Mouse (Mus musculus) cerebellum, adult 2 months (tissue): ENCODE data around the gene Odf3l2. TPM values are rescaled to one million over a fixed set of nuclear protein-coding genes. Genes with fewer than 3 reads are reported as not detected.

ENCODE experiments used
- DNase-seq, 2 experiments: peaks; one replicate each; pipeline ENCODE4 v3.0.0; 2021
- H3K27ac ChIP-seq: fragments of 200-500 bp; 2 replicates; pipeline ENCODE4 v1.5.1; 2012; ENCODE audit warnings: low read length, control low read depth, inconsistent platforms; ENCODE audit not compliant: insufficient read depth
- H3K27me3 ChIP-seq: fragments of 200-500 bp; 2 replicates; pipeline ENCODE4 v1.6.1; 2012; ENCODE audit warnings: inconsistent platforms, mild to moderate bottlenecking, low read length, moderate library complexity; ENCODE audit not compliant: control insufficient read depth, insufficient read depth
- H3K4me1 ChIP-seq: fragments of 200-500 bp; 2 replicates; pipeline ENCODE4 v1.6.1; 2011; ENCODE audit warnings: low read length; ENCODE audit not compliant: control insufficient read depth, insufficient read depth
- H3K4me3 ChIP-seq: fragments of 200-500 bp; replicated peaks from 2 replicates; pipeline ENCODE3; 2011; ENCODE audit warnings: mild to moderate bottlenecking, low read depth, low read length, control low read depth; ENCODE audit not compliant: insufficient read depth
- CTCF ChIP-seq: fragments of 200-500 bp; IDR thresholded peaks from 2 replicates; pipeline ENCODE4 v1.5.1; 2011; ENCODE audit warnings: low read depth, mild to moderate bottlenecking, control low read depth, low read length, moderate library complexity, borderline replicate concordance; ENCODE audit not compliant: insufficient read depth
- POLR2A ChIP-seq: fragments of 200-500 bp; IDR thresholded peaks from 2 replicates; pipeline ENCODE4 v1.6.1; 2011; ENCODE audit warnings: low read length, control low read depth, borderline replicate concordance; ENCODE audit not compliant: insufficient read depth
- WGBS: fragments of 180-500 bp; shearing (Covaris S2); methylation state at CpG from one replicate; pipeline ENCODE4 v1.1.7; 2018; 5-methylcytosine and 5-hydroxymethylcytosine counted together
- polyA plus RNA-seq: library from polyadenylated mRNA; depleted of rRNA; stranded (reverse); fragments of >200 nt; gene quantifications from 2 replicates; pipeline ENCODE4 v1.2.3, GENCODE M21; 2012

Gene Odf3l2
- polyA plus RNA-seq, 1 experiment = not detected

DNA sequence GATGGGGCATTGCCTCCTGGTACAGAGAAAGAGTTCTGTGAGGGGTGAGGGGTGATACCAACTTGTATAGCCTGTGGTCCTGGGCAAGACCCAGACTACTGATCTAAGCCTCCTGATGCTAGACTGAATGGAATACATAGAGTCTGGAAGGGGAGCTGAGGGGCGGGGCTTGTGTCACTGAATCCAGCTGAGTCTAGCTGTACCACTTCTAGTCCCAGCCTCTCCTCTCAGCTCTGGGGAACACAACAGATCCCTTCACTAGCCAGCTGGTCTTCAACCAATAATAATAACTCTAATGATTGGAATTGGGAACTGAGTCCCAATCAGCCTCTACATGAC, 31.3 kb downstream of the Odf3l2 start:
- peak overlapping the region; percentile 56 for H3K4me3 ChIP-seq
- WGBS = 96% methylated on average over 1 of the region's 1 CpGs
- DNase-seq = no peak
- TF ChIP-seq CTCF (no peak), POLR2A (no peak)
- no peak overlapping the region for H3K27ac ChIP-seq
- peaks cover 20% of the 10 kb centered on the region for H3K4me1 ChIP-seq
- no peaks in the 10 kb centered on the region for H3K27me3 ChIP-seq

DNA sequence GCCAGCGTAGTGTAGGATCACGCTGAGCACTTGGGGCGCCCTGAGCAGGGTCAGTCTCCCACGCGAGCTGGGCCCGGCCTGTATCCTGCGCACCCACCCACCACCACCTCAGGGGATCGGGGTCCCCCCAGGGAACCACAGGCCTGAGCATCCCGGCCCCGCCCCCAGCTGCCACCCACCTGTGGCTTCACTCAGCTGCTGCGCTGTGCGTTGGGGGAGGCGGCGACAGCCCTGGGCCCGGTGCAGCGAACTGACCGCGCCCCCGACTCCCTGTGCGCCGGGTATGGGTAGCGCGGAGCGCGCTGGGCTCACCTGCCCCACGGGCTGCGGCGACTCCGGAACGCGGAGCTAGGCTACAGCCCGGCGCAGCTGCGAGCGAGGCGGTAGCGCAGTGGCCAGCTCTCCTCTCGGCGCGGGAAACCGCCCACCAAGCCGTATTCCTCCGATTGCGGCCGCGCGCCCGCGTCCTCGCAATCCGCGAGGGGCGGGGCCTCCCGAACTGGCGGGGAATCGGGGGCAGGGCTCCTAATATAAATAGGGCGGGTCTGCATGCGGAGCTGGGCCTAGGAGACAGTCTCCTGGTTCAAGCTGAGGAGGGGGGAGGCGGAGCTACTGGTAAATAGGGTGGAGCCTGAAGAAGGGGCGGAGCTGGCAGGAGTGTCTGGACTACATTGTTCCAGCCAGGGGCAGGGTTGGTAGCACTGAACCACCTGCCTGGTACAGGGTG, 31.8 kb downstream of the Odf3l2 start, which contains the start of gene C2cd4c:
Gene C2cd4c, minus strand, starts transcription at position 448 of the 727 bp plus-strand sequence.
- 4% methylated on average over 60 of the region's 60 CpGs for WGBS
- no peaks in the 10 kb centered on the region for H3K27me3 ChIP-seq
- TF ChIP-seq CTCF (no peak), POLR2A (no peak)
- peak within 1 kb of the TSS; percentile 56 for H3K4me3 ChIP-seq
- H3K4me1 ChIP-seq = peaks cover 20% of the 10 kb centered on the region
- peak; percentile 70 to 77 for DNase-seq
- no peak within 1 kb of the TSS for H3K27ac ChIP-seq

DNA sequence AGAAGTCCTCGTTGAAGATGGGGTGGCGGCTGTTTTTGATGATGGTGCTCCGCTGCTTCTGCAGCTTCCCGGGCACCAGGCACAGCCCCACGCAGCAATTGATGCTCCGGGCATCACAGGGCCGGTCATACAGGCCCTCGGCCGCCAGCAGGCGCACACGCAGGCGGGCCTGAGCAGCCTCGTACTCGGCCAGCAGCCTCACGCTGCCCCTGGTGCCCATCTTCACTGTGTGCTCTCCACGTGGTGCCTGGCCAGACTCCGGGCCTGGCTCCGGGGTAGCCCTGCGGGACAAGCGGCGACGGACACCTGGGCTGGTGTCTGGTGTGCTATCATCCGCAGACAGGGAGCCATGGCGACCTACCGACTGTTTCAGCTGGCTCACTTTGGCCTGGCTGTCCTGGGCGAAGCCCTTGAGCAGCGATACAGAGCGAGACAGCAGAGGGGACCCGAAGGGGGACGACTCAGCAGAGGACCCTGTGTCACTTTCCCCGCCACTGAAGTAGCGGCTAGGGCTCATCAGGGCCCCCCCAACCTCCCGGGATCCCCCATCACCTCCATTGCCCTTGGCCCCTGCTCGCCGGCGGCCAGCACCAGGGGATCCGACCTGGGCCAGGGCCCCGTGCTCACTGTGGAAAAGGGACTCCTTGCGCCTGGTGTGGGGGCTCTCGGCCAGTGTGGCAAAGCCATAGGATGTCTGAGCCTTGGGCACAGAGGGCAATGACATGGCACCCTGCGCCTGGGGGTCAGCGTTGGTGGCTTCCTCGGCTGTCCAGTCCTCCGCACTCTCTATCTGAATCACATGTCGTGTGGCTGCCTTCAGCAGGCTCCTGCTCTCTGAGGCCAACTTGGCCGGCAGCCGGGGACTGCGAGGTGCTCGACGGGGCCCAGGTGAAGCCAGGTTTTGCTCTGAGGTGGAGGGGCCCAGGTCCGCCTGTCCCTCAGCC, 33.1 kb downstream of the Odf3l2 start:
- WGBS = 23% methylated on average over 51 of the region's 51 CpGs
- peak; percentile 43 to 48 for DNase-seq
- Histone ChIP-seq H3K4me3 (no peak overlapping the region), H3K4me1 (peaks cover 20% of the 10 kb centered on the region), H3K27me3 (no peaks in the 10 kb centered on the region), H3K27ac (no peak overlapping the region)
- TF ChIP-seq POLR2A = no peak
- peak; percentile 34; the same call in 1 of the 2 replicates for TF ChIP-seq CTCF

DNA sequence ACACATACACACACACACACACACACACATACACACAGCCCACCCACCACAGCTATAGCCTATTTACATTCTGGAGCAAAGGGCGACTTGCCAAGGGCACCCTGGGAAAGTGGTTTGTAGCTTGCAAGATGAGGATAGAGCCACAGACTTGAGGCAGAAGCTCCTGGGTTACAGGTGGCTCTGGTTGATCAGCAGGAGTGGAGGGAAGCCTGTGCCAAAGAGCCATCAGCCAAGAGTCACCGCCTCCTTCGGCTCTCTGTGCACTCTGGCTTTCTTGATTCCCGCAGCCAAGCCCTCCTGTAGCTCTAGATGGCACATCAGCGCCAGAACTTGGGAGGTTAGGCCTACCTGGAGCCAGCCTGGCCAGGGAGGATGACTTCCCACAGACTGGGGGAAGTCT, 34.2 kb downstream of the Odf3l2 start:
- Histone ChIP-seq H3K4me3 (no peak overlapping the region), H3K4me1 (peaks cover 22% of the 10 kb centered on the region), H3K27me3 (no peaks in the 10 kb centered on the region), H3K27ac (no peak overlapping the region)
- 19% methylated on average over 5 of the region's 5 CpGs for WGBS
- no peak for TF ChIP-seq POLR2A
- no peak for TF ChIP-seq CTCF
- DNase-seq = peak in 1 of 2 experiments; percentile 40

DNA sequence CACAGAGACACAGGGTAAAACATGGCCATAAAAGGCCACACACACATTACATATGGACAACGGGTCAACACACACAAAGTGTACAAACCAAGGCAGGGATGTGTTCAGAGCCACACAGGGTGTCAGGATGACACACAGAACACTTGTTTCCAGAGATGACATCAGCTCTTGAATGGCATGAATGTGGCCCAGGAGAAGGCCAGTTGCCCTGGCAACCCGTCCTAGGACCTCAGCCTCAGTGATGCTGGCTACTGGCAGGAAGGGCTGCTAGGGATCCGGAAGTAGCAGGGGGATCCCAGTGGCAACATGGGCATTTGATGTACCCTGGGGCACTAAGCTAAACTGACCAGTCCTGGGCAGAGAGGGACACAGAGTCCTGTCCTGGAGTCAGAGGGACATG, 36.3 kb downstream of the Odf3l2 start:
- TF ChIP-seq CTCF (no peak), POLR2A (no peak)
- no peaks in the 10 kb centered on the region for H3K27me3 ChIP-seq
- no peak overlapping the region for H3K27ac ChIP-seq
- WGBS = 66% methylated on average over 3 of the region's 3 CpGs
- peaks cover 17% of the 10 kb centered on the region for H3K4me1 ChIP-seq
- DNase-seq = no peak
- no peak overlapping the region for H3K4me3 ChIP-seq

DNA sequence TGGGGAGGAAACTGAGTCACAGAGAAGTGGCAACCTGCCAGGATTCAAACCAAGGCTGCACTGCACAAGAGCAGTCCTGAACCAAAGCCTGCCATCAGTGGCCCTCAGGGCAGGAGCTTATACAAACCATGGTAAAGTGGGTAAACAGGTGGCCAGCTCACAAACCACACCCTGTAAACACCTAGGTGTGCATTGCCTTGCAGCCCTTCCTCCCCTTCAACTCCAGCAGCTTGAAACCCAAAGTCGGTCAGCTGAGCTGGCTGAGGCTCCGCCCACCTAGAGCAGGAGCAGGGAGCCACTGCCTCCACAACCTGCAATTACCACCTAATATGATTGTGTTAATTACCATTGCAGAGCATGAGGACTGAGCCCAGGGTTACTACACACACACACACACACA, 37.6 kb downstream of the Odf3l2 start:
- no peak overlapping the region for H3K4me3 ChIP-seq
- TF ChIP-seq POLR2A (no peak), CTCF (no peak)
- H3K27ac ChIP-seq = no peak overlapping the region
- peaks cover 17% of the 10 kb centered on the region for H3K4me1 ChIP-seq
- no peak for DNase-seq
- 64% methylated on average over 2 of the region's 2 CpGs for WGBS
- H3K27me3 ChIP-seq = no peaks in the 10 kb centered on the region

DNA sequence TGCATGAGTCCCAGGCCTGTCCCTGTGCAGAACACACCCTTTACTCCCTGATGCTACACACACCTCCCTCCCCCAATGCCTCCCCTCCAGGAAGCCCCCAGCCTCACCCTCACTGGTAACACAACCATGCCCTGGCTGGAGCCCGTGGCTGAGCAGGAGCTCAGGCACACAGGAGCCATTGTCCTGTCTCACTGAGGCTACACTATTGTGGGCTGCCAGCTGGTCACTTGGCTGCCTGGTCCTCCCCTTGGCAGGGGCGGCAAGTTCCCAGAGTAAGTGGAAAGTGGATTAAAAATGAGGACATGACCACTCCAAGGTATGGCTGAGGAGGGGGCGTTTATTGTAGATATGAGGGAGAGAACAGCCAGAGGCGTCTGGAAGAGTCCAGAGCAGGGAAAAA, 39.0 kb downstream of the Odf3l2 start:
- H3K27me3 ChIP-seq = no peaks in the 10 kb centered on the region
- 19% methylated on average over 4 of the region's 4 CpGs for WGBS
- H3K27ac ChIP-seq = no peak overlapping the region
- TF ChIP-seq POLR2A (no peak), CTCF (no peak)
- H3K4me3 ChIP-seq = no peak overlapping the region
- H3K4me1 ChIP-seq = peaks cover 7% of the 10 kb centered on the region; the same call in 1 of the 2 replicates
- peak in 1 of 2 experiments; percentile 40 for DNase-seq
